Mouse (Mus musculus) E14TG2a.4 (cell line): Measurements from ENCODE around the gene Frrs1l.
A peak's percentile ranks its signal among the peaks of the same experiment; 100 is the strongest.

Experiments used
- H3K27me3 ChIP-seq: 2 replicates; pipeline ENCODE4 v1.6.1; 2014; ENCODE audit warnings: low read length, control low read depth; ENCODE audit not compliant: insufficient read depth
- H3K36me3 ChIP-seq: 2 replicates; pipeline ENCODE4 v1.6.1; 2014; ENCODE audit warnings: low read length, control low read depth; ENCODE audit not compliant: insufficient read depth
- H3K4me1 ChIP-seq: replicated peaks from 2 replicates; pipeline ENCODE4 v1.6.1; 2014; ENCODE audit warnings: low read depth, low read length, control low read depth
- H3K4me3 ChIP-seq: replicated peaks from 2 replicates; pipeline ENCODE4 v1.5.1; 2014; ENCODE audit warnings: mild to moderate bottlenecking, low read length
- H3K9me3 ChIP-seq: 2 replicates; pipeline ENCODE4 v1.6.1; 2014; ENCODE audit warnings: low read length, control low read depth
- CTCF ChIP-seq: conservative IDR thresholded peaks from 2 replicates; pipeline ENCODE4 v1.5.1; 2014; ENCODE audit warnings: low read length
- NANOG ChIP-seq: IDR thresholded peaks from 2 replicates; pipeline ENCODE4 v1.6.1; 2014; ENCODE audit warnings: borderline replicate concordance, low read length, mixed read lengths
- POU5F1 ChIP-seq: IDR thresholded peaks from 2 replicates; pipeline ENCODE4 v1.6.1; 2014; ENCODE audit warnings: low read length, borderline replicate concordance

Frrs1l gene

GRCm38 (mm10) chr4:56942567-56942966 lies 47.6 kb downstream of the Frrs1l start:
- Histone ChIP-seq H3K36me3 (peaks cover 54% of the 10 kb centered on the region), H3K9me3 (no peaks in the 10 kb centered on the region), H3K4me3 (no peak overlapping the region; the same call in 1 of the 2 replicates), H3K27me3 (no peaks in the 10 kb centered on the region), H3K4me1 (peaks cover 79% of the 10 kb centered on the region)
- TF ChIP-seq CTCF (no peak), NANOG (no peak), POU5F1 (no peak)

- H3K9me3 ChIP-seq: no peaks in the 10 kb centered on the region
- H3K4me1 ChIP-seq: peaks cover 89% of the 10 kb centered on the region
- H3K27me3 ChIP-seq: no peaks in the 10 kb centered on the region
- peaks cover 64% of the 10 kb centered on the region for H3K36me3 ChIP-seq
- H3K4me3 ChIP-seq: no peak overlapping the region
- TF ChIP-seq POU5F1 (no peak), NANOG (no peak)
These were observed 48.7 kb downstream of the Frrs1l start for GRCm38 (mm10) chr4:56941481-56941880.

GRCm38 (mm10) chr4:56937136-56937535 lies 53.1 kb downstream of the Frrs1l start:
- Histone ChIP-seq H3K36me3 (peaks cover 69% of the 10 kb centered on the region), H3K4me1 (peaks cover 91% of the 10 kb centered on the region), H3K27me3 (no peaks in the 10 kb centered on the region), H3K9me3 (no peaks in the 10 kb centered on the region), H3K4me3 (no peak overlapping the region)
- TF ChIP-seq NANOG (no peak), POU5F1 (no peak), CTCF (no peak)

GRCm38 (mm10) chr4:56935327-56935726 lies 54.9 kb downstream of the Frrs1l start:
- Histone ChIP-seq H3K9me3 (no peaks in the 10 kb centered on the region), H3K36me3 (peaks cover 75% of the 10 kb centered on the region), H3K27me3 (no peaks in the 10 kb centered on the region), H3K4me3 (no peak overlapping the region), H3K4me1 (peaks cover 92% of the 10 kb centered on the region)
- TF ChIP-seq CTCF (no peak), POU5F1 (no peak), NANOG (no peak)

GRCm38 (mm10) chr4:56933154-56933553 lies 57.0 kb downstream of the Frrs1l start:
- no peak for TF ChIP-seq POU5F1
- TF ChIP-seq NANOG: no peak
- TF ChIP-seq CTCF: no peak
- H3K4me1 ChIP-seq: peaks cover 95% of the 10 kb centered on the region
- H3K9me3 ChIP-seq: no peaks in the 10 kb centered on the region
- peaks cover 85% of the 10 kb centered on the region for H3K36me3 ChIP-seq
- H3K4me3 ChIP-seq: no peak overlapping the region
- no peaks in the 10 kb centered on the region for H3K27me3 ChIP-seq

GRCm38 (mm10) chr4:56932096-56932495 lies 58.1 kb downstream of the Frrs1l start:
- no peaks in the 10 kb centered on the region for H3K9me3 ChIP-seq
- TF ChIP-seq POU5F1 (no peak), CTCF (no peak), NANOG (peak; percentile 90)
- peaks cover 97% of the 10 kb centered on the region for H3K4me1 ChIP-seq
- no peaks in the 10 kb centered on the region for H3K27me3 ChIP-seq
- H3K4me3 ChIP-seq: 0 out of 2 replicates have a peak overlapping the region, but pooled peaks have one; percentile 21
- peaks cover 87% of the 10 kb centered on the region for H3K36me3 ChIP-seq

- Histone ChIP-seq H3K4me3 (no peak overlapping the region), H3K36me3 (peaks cover 88% of the 10 kb centered on the region), H3K9me3 (no peaks in the 10 kb centered on the region), H3K27me3 (no peaks in the 10 kb centered on the region), H3K4me1 (peaks cover 90% of the 10 kb centered on the region)
- TF ChIP-seq CTCF (no peak), NANOG (no peak), POU5F1 (no peak)
These were observed 59.9 kb downstream of the Frrs1l start for GRCm38 (mm10) chr4:56930312-56930711.

- Histone ChIP-seq H3K9me3 (no peaks in the 10 kb centered on the region), H3K27me3 (no peaks in the 10 kb centered on the region), H3K36me3 (peaks cover 92% of the 10 kb centered on the region), H3K4me1 (peaks cover 78% of the 10 kb centered on the region), H3K4me3 (no peak overlapping the region)
- TF ChIP-seq CTCF: no peak
- no peak for TF ChIP-seq NANOG
- TF ChIP-seq POU5F1: no peak
These were observed 63.2 kb downstream of the Frrs1l start for GRCm38 (mm10) chr4:56926971-56927370.

- H3K9me3 ChIP-seq: no peaks in the 10 kb centered on the region
- no peak overlapping the region for H3K4me3 ChIP-seq
- peaks cover 31% of the 10 kb centered on the region for H3K4me1 ChIP-seq
- TF ChIP-seq NANOG: no peak
- no peak for TF ChIP-seq CTCF
- TF ChIP-seq POU5F1: no peak
- H3K36me3 ChIP-seq: peaks cover 92% of the 10 kb centered on the region
- no peaks in the 10 kb centered on the region for H3K27me3 ChIP-seq
These were observed 68.0 kb downstream of the Frrs1l start for GRCm38 (mm10) chr4:56922229-56922628.
